Mouse (Mus musculus) kidney, postnatal 0 days (tissue): Measurements from ENCODE around the gene Azin2. TPM values are rescaled to one million over a fixed set of nuclear protein-coding genes. Genes with fewer than 3 reads are reported as not detected.

Experiments used
- ATAC-seq: fragments of 200-750 bp; cut with Nextera tagmentation; replicated peaks from 2 replicates; pipeline ENCODE4 v1.8.0; 2017; ENCODE audit warnings: low read depth, moderate number of reproducible peaks, moderate TSS enrichment, moderate library complexity; ENCODE audit not compliant: low FRiP score
- DNase-seq: peaks from one replicate; pipeline ENCODE4 v3.0.0-alpha.2; 2016; ENCODE audit warnings: low spot score
- H3K27ac ChIP-seq: fragments of 300-500 bp; sonication (generic); 2 replicates; pipeline ENCODE4 v1.5.1; 2014; ENCODE audit warnings: mild to moderate bottlenecking
- H3K27me3 ChIP-seq: fragments of 300-500 bp; sonication (generic); 2 replicates; pipeline ENCODE4 v1.6.1; 2014; ENCODE audit warnings: low read length, mixed read lengths; ENCODE audit not compliant: insufficient read depth
- H3K36me3 ChIP-seq: fragments of 300-500 bp; sonication (generic); 2 replicates; pipeline ENCODE4 v1.6.1; 2014; ENCODE audit warnings: low read length, mixed read lengths; ENCODE audit not compliant: insufficient read depth
- H3K4me1 ChIP-seq: fragments of 300-500 bp; sonication (generic); replicated peaks from 2 replicates; pipeline ENCODE4 v1.6.1; 2014; ENCODE audit warnings: antibody characterized with exemption, low read length, mixed read lengths; ENCODE audit not compliant: insufficient read depth
- H3K4me2 ChIP-seq: fragments of 300-500 bp; sonication (generic); 2 replicates; pipeline ENCODE4 v1.6.1; 2014; ENCODE audit warnings: mild to moderate bottlenecking, low read length, moderate library complexity, mixed read lengths
- H3K4me3 ChIP-seq: fragments of 300-500 bp; sonication (generic); replicated peaks from 2 replicates; pipeline ENCODE4 v1.5.1; 2014; ENCODE audit warnings: low read depth, low read length
- H3K9ac ChIP-seq: fragments of 300-500 bp; sonication (generic); 2 replicates; pipeline ENCODE4 v1.6.1; 2014; ENCODE audit warnings: low read depth, low read length
- H3K9me3 ChIP-seq: fragments of 300-500 bp; sonication (generic); replicated peaks from 2 replicates; pipeline ENCODE4 v1.6.1; 2016; ENCODE audit warnings: low read length, inconsistent platforms, mixed read lengths
- CTCF ChIP-seq: IDR thresholded peaks from 2 replicates; pipeline ENCODE4 v1.5.1; 2016; ENCODE audit warnings: antibody characterized with exemption, low read depth, mild to moderate bottlenecking, moderate library complexity
- WGBS: fragments of 180-500 bp; shearing (Covaris S2); extraction: QIAGEN DNeasy Blood & Tissue Kit; methylation state at CpG from one replicate; pipeline ENCODE4 v1.1.7; 2014; 5-methylcytosine and 5-hydroxymethylcytosine counted together
- polyA plus RNA-seq: library from polyadenylated mRNA; unstranded; fragments of >200 nt; fragmentation: Nextera tagmentation; extraction: Ambion mirVana; gene quantifications from 2 replicates; pipeline ENCODE4 v1.2.1, GENCODE M21; 2015

Gene Azin2
- 21.5 and 23.0 TPM in 2 replicates for polyA plus RNA-seq

GRCm38 (mm10) chr4:128962029-128962925 lies at the start of gene Azin2:
Gene Azin2 (minus strand): TSS chr4:128962442.
- ATAC-seq (peak; percentile 94), DNase-seq (peak; percentile 93)
- no peak for TF ChIP-seq CTCF
- peak within 1 kb of the TSS; percentile 70 for H3K9ac ChIP-seq
- peaks cover 5% of the 10 kb centered on the region; the same call in 1 of the 2 replicates for H3K4me1 ChIP-seq
- H3K36me3 ChIP-seq = no peaks in the 10 kb centered on the region
- no peaks in the 10 kb centered on the region for H3K9me3 ChIP-seq
- 1% methylated on average over 64 of the region's 72 CpGs for WGBS
- peak within 1 kb of the TSS; percentile 42; the same call in 1 of the 2 replicates for H3K27ac ChIP-seq
- peak within 1 kb of the TSS; percentile 96 for H3K4me2 ChIP-seq
- H3K4me3 ChIP-seq = peak within 1 kb of the TSS; percentile 73
- no peaks in the 10 kb centered on the region for H3K27me3 ChIP-seq

GRCm38 (mm10) chr4:129011604-129012121 lies 49.4 kb upstream of the Azin2 start:
- H3K4me2 ChIP-seq = no peak overlapping the region

GRCm38 (mm10) chr4:129009521-129009920 lies 47.3 kb upstream of the Azin2 start:
- Histone ChIP-seq H3K9ac (no peak overlapping the region), H3K27ac (peak overlapping the region; percentile 50; the same call in 1 of the 2 replicates), H3K4me3 (no peak overlapping the region), H3K4me2 (no peak overlapping the region), H3K4me1 (peaks cover 6% of the 10 kb centered on the region; the same call in 1 of the 2 replicates), H3K36me3 (peaks cover 34% of the 10 kb centered on the region), H3K9me3 (no peaks in the 10 kb centered on the region), H3K27me3 (no peaks in the 10 kb centered on the region)
- ATAC-seq = 0 out of 2 replicates have a peak, but pooled peaks have one; percentile 19
- DNase-seq = peak; percentile 85
- 51% methylated on average over 5 of the region's 5 CpGs for WGBS
- TF ChIP-seq CTCF = no peak

More at GRCm38 (mm10) chr4:129011604-129012121, 49.4 kb upstream of the Azin2 start:
- peaks cover 25% of the 10 kb centered on the region for H3K36me3 ChIP-seq
- H3K9me3 ChIP-seq = no peaks in the 10 kb centered on the region
- no peaks in the 10 kb centered on the region for H3K27me3 ChIP-seq
- no peak overlapping the region for H3K4me3 ChIP-seq
- H3K27ac ChIP-seq = no peak overlapping the region
- H3K9ac ChIP-seq = no peak overlapping the region
- peaks cover 6% of the 10 kb centered on the region; the same call in 1 of the 2 replicates for H3K4me1 ChIP-seq
- ATAC-seq (no peak), DNase-seq (peak; percentile 50)
- 43% methylated on average over 15 of the region's 15 CpGs for WGBS
- no peak for TF ChIP-seq CTCF

GRCm38 (mm10) chr4:129008672-129009071 lies 46.4 kb upstream of the Azin2 start:
- no peak for ATAC-seq
- H3K36me3 ChIP-seq = peaks cover 39% of the 10 kb centered on the region
- H3K4me1 ChIP-seq = peaks cover 6% of the 10 kb centered on the region; the same call in 1 of the 2 replicates
- no peaks in the 10 kb centered on the region for H3K9me3 ChIP-seq
- H3K4me3 ChIP-seq = no peak overlapping the region
- 53% methylated on average over 3 of the region's 3 CpGs for WGBS
- no peak for TF ChIP-seq CTCF
- peak; percentile 75 for DNase-seq
- H3K27me3 ChIP-seq = no peaks in the 10 kb centered on the region
- no peak overlapping the region for H3K4me2 ChIP-seq
- no peak overlapping the region for H3K27ac ChIP-seq
- no peak overlapping the region for H3K9ac ChIP-seq

GRCm38 (mm10) chr4:129008006-129008519 lies 45.8 kb upstream of the Azin2 start:
- 76% methylated on average over 12 of the region's 12 CpGs for WGBS
- TF ChIP-seq CTCF = no peak
- Histone ChIP-seq H3K27ac (no peak overlapping the region), H3K9me3 (no peaks in the 10 kb centered on the region), H3K27me3 (no peaks in the 10 kb centered on the region), H3K4me1 (peaks cover 6% of the 10 kb centered on the region; the same call in 1 of the 2 replicates), H3K4me3 (no peak overlapping the region), H3K9ac (no peak overlapping the region), H3K4me2 (no peak overlapping the region), H3K36me3 (peaks cover 45% of the 10 kb centered on the region)
- no peak for ATAC-seq
- DNase-seq = no peak

GRCm38 (mm10) chr4:129003720-129004119 lies 41.5 kb upstream of the Azin2 start:
- Histone ChIP-seq H3K9ac (no peak overlapping the region), H3K27ac (no peak overlapping the region), H3K4me1 (0 out of 2 replicates have a peak, but pooled peaks cover 2% of the 10 kb centered on the region), H3K36me3 (peaks cover 67% of the 10 kb centered on the region), H3K4me2 (no peak overlapping the region), H3K9me3 (no peaks in the 10 kb centered on the region), H3K27me3 (no peaks in the 10 kb centered on the region), H3K4me3 (no peak overlapping the region)
- no peak for TF ChIP-seq CTCF
- no peak for DNase-seq
- ATAC-seq = no peak
- 73% methylated on average over 8 of the region's 8 CpGs for WGBS
